Mouse (Mus musculus) erythroid progenitor cell, adult 5-6 weeks (primary cell): ENCODE data around the gene Hnrnpll. TPM values are rescaled to one million over a fixed set of nuclear protein-coding genes. Genes with fewer than 3 reads are reported as not detected.

ENCODE experiments used
- total RNA-seq, 2 experiments: library from RNA; stranded (forward) in 1 of 2; stranded (reverse) in 1 of 2; fragments of 150-400 nt in 1 of 2; fragments of 186-747, 209-891 nt in 1 of 2; gene quantifications; 2 replicates each; pipeline versions ENCODE4 v1.2.3 to v1.2.4; 2015 to 2017; ENCODE audit warnings: low replicate concordance in 2 of 2

Hnrnpll gene
- total RNA-seq, 2 experiments from 2014 or later, result 37.4 to 60.4 TPM

Other genes with a start within 250 kb of the Hnrnpll start
- 134 and 176 TPM in 2 replicates for gene Atl2, start 166.2 kb downstream of the Hnrnpll start, total RNA-seq (2015; ENCODE audit: low replicate concordance)
- gene Atl2, start 166.2 kb downstream of the Hnrnpll start, total RNA-seq (2017; ENCODE audit: low replicate concordance), result 139 and 203 TPM in 2 replicates
- gene Galm, start 65.1 kb upstream of the Hnrnpll start, total RNA-seq (2015; ENCODE audit: low replicate concordance), result 3.6 TPM in 1 of 2 replicates, not detected in the other
- gene Galm, start 65.1 kb upstream of the Hnrnpll start, total RNA-seq (2017; ENCODE audit: low replicate concordance), result 0.53 and 1.2 TPM in 2 replicates
- gene Srsf7, start 145.0 kb upstream of the Hnrnpll start, total RNA-seq (2015; ENCODE audit: low replicate concordance), result 167 and 184 TPM in 2 replicates
- 125 and 132 TPM in 2 replicates for gene Srsf7, start 145.0 kb upstream of the Hnrnpll start, total RNA-seq (2017; ENCODE audit: low replicate concordance)
- not detected in 2 replicates for gene Ttc39d, start 145.1 kb upstream of the Hnrnpll start, total RNA-seq (2015; ENCODE audit: low replicate concordance)
- gene Ttc39d, start 145.1 kb upstream of the Hnrnpll start, total RNA-seq (2017; ENCODE audit: low replicate concordance), result not detected in 2 replicates
- 5.9 and 14.1 TPM in 2 replicates for gene Gemin6, start 162.1 kb upstream of the Hnrnpll start, total RNA-seq (2015; ENCODE audit: low replicate concordance)
- 11.8 and 14.0 TPM in 2 replicates for gene Gemin6, start 162.1 kb upstream of the Hnrnpll start, total RNA-seq (2017; ENCODE audit: low replicate concordance)
- gene Morn2, start 227.9 kb upstream of the Hnrnpll start, total RNA-seq (2015; ENCODE audit: low replicate concordance), result 3.8 and 13.3 TPM in 2 replicates
- 5.1 and 8.5 TPM in 2 replicates for gene Morn2, start 227.9 kb upstream of the Hnrnpll start, total RNA-seq (2017; ENCODE audit: low replicate concordance)
- 2.5 and 4.0 TPM in 2 replicates for gene Dhx57, start 228.1 kb upstream of the Hnrnpll start, total RNA-seq (2015; ENCODE audit: low replicate concordance)
- gene Dhx57, start 228.1 kb upstream of the Hnrnpll start, total RNA-seq (2017; ENCODE audit: low replicate concordance), result 1.9 and 2.7 TPM in 2 replicates
- gene Arhgef33, start 245.1 kb upstream of the Hnrnpll start, total RNA-seq (2015; ENCODE audit: low replicate concordance), result not detected in 2 replicates
- not detected in 2 replicates for gene Arhgef33, start 245.1 kb upstream of the Hnrnpll start, total RNA-seq (2017; ENCODE audit: low replicate concordance)